Mouse (Mus musculus) embryonic fibroblast, embryonic 13.5 days (primary cell): ENCODE results near the gene Mapk8ip1. TPM values are rescaled to one million over a fixed set of nuclear protein-coding genes. Genes with fewer than 3 reads are reported as not detected.

Experiments
- H3K27ac ChIP-seq: 2 replicates; pipeline ENCODE4 v1.5.1; 2012; ENCODE audit warnings: low read length, control low read depth, inconsistent platforms; ENCODE audit not compliant: insufficient read depth
- H3K4me1 ChIP-seq: 2 replicates; pipeline ENCODE4 v1.6.1; 2011; ENCODE audit warnings: low read length; ENCODE audit not compliant: control insufficient read depth, insufficient read depth
- H3K4me3 ChIP-seq: 2 replicates; pipeline ENCODE4 v1.5.1; 2011; ENCODE audit warnings: mild to moderate bottlenecking, control low read depth, low read length; ENCODE audit not compliant: insufficient read depth
- CTCF ChIP-seq: IDR thresholded peaks from 2 replicates; pipeline ENCODE4 v1.5.1; 2011; ENCODE audit warnings: mild to moderate bottlenecking, control low read depth, low read length, moderate library complexity, borderline replicate concordance; ENCODE audit not compliant: insufficient read depth
- POLR2A ChIP-seq: IDR thresholded peaks from 2 replicates; pipeline ENCODE4 v1.6.1; 2011; ENCODE audit warnings: low read depth, mild to moderate bottlenecking, control low read depth, low read length, moderate library complexity
- polyA plus RNA-seq: library from polyadenylated mRNA; stranded (reverse); fragments of >200 nt; gene quantifications from 2 replicates; pipeline ENCODE4 v1.2.4, GENCODE M21; 2011; ENCODE audit warnings: low read depth; ENCODE audit not compliant: missing spikeins, insufficient read length

The Mapk8ip1 gene
- polyA plus RNA-seq, 1 experiment, result 8.6 TPM

- TF ChIP-seq CTCF (no peak), POLR2A (no peak)
- no peak overlapping the region for H3K4me3 ChIP-seq
- H3K27ac ChIP-seq, result no peak overlapping the region
- no peaks in the 10 kb centered on the region for H3K4me1 ChIP-seq
These were observed 39.3 kb downstream of the Mapk8ip1 start for GRCm38 (mm10) chr2:92361795-92362194.

DNA sequence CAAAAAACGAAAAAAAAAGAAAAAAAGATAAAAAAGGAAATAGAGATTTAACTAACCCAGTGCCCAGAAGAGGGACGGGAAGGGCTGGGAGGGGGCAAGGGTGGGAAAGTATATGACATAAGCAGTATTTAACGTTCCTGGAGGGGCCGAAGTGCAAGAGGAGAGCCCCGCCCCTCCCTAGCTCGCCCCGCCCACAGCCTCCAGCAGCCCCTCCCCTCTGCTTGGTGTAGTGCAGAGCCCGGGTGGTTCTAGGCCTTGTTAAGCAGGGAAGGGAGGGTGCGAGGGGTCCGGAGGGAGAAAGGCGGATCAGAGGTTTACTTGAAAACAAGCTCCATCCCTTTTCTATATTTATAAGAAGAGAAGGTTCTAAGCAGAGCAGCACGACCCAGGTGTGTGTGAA, 40.2 kb downstream of the Mapk8ip1 start:
- Histone ChIP-seq H3K4me1 (no peaks in the 10 kb centered on the region), H3K27ac (no peak overlapping the region), H3K4me3 (no peak overlapping the region)
- TF ChIP-seq POLR2A (no peak), CTCF (no peak)

GRCm38 (mm10) chr2:92360186-92360823, 40.8 kb downstream of the Mapk8ip1 start:
- Histone ChIP-seq H3K27ac (no peak overlapping the region), H3K4me1 (no peaks in the 10 kb centered on the region), H3K4me3 (no peak overlapping the region)
- TF ChIP-seq POLR2A, result no peak
- TF ChIP-seq CTCF, result no peak

DNA sequence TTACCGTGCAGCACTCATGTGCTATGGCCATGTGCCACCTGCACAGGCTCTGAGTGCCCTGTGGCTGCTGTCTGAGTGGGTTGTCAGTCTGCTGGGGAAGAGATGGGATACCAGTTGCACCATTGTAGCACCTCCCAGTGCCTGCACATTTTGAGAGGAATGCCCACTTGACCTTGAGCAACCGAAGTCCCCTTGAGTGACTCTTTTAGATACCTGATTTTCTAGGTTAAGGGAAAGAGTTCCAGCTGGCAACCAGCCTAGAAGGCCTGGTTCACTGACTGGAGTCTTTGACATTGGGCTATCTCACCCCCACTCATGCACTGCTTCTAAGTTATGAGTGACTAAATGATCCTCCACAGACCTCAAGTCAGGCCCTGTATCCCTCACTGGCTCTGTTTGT, 41.8 kb downstream of the Mapk8ip1 start:
- H3K27ac ChIP-seq, result no peak overlapping the region
- TF ChIP-seq POLR2A (no peak), CTCF (no peak)
- no peak overlapping the region for H3K4me3 ChIP-seq
- no peaks in the 10 kb centered on the region; the same call in 1 of the 2 replicates for H3K4me1 ChIP-seq

DNA sequence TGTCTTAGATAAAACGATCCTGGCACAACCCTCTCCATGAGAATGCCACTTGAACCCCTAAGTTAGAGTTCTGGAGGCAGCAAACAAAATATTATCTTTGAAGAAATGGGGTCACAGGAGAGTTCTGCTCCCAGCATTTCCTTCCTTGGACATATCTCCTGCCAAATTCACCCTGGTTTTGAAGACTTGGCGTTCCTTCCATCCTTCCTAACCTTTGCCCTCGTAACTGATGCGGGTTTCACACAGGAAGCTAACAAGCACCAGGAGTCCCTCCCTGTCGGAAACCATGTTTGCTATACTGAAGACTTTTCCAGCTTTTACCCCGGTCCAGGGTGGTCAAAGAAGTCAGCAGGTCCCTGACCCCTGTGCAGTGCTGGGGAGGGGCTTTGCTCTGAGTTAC, 46.8 kb downstream of the Mapk8ip1 start:
- no peak overlapping the region for H3K4me3 ChIP-seq
- H3K4me1 ChIP-seq, result no peaks in the 10 kb centered on the region; the same call in 1 of the 2 replicates
- H3K27ac ChIP-seq, result no peak overlapping the region
- TF ChIP-seq CTCF (no peak), POLR2A (no peak)

DNA sequence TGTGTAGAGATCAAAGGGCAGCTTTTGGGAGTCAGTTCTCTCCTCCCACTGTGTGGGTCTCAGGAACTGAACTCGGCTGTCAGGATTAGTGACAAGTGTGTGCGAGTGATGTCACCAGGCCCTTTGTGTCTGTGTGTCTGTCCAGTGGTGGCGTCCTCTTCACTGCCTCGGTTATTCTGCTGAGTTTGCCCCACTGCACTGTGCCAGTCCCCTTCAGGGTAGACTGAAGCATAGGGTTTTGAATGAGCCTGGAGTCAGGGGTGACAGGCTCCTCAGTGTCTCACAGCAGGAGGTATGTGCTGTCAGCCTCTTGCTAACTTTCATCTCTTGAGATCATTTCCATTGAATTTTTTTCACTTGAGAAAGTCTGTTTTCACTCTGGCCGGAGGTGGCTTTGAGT, 47.7 kb downstream of the Mapk8ip1 start:
- TF ChIP-seq CTCF, result no peak
- TF ChIP-seq POLR2A, result no peak
- Histone ChIP-seq H3K4me1 (no peaks in the 10 kb centered on the region; the same call in 1 of the 2 replicates), H3K4me3 (no peak overlapping the region), H3K27ac (no peak overlapping the region)

GRCm38 (mm10) chr2:92350686-92351085, 50.4 kb downstream of the Mapk8ip1 start:
- H3K4me1 ChIP-seq, result no peaks in the 10 kb centered on the region; the same call in 1 of the 2 replicates
- TF ChIP-seq CTCF (no peak), POLR2A (no peak)
- H3K27ac ChIP-seq, result no peak overlapping the region
- no peak overlapping the region for H3K4me3 ChIP-seq

GRCm38 (mm10) chr2:92349589-92350425, 51.3 kb downstream of the Mapk8ip1 start:
- Histone ChIP-seq H3K27ac (no peak overlapping the region), H3K4me1 (no peaks in the 10 kb centered on the region; the same call in 1 of the 2 replicates), H3K4me3 (no peak overlapping the region)
- TF ChIP-seq POLR2A (no peak), CTCF (no peak)

GRCm38 (mm10) chr2:92347191-92347590, 53.9 kb downstream of the Mapk8ip1 start:
- Histone ChIP-seq H3K27ac (no peak overlapping the region), H3K4me3 (no peak overlapping the region), H3K4me1 (no peaks in the 10 kb centered on the region)
- TF ChIP-seq CTCF (no peak), POLR2A (no peak)

GRCm38 (mm10) chr2:92342418-92342817, 58.6 kb downstream of the Mapk8ip1 start:
- Histone ChIP-seq H3K27ac (no peak overlapping the region), H3K4me1 (no peaks in the 10 kb centered on the region), H3K4me3 (no peak overlapping the region)
- no peak for TF ChIP-seq POLR2A
- no peak for TF ChIP-seq CTCF

Other genes with a start within 250 kb of the Mapk8ip1 start
- 6.1 and 6.7 TPM in 2 replicates for gene Pex16, start 26.6 kb downstream of the Mapk8ip1 start, polyA plus RNA-seq
- not detected in 2 replicates for gene Large2, start 26.4 kb downstream of the Mapk8ip1 start, polyA plus RNA-seq
- 0.83 and 0.98 TPM in 2 replicates for gene 1700029I15Rik, start 18.7 kb downstream of the Mapk8ip1 start, polyA plus RNA-seq
- gene Cry2, start 32.8 kb upstream of the Mapk8ip1 start, polyA plus RNA-seq, result 14.2 and 16.7 TPM in 2 replicates
- gene Slc35c1, start 59.3 kb upstream of the Mapk8ip1 start, polyA plus RNA-seq, result 12.8 and 12.9 TPM in 2 replicates
- gene Chst1, start 198.4 kb upstream of the Mapk8ip1 start, polyA plus RNA-seq, result 5.3 and 8.6 TPM in 2 replicates